Mouse (Mus musculus): ENCODE data around the gene Zfp663.

The Zfp663 gene

GRCm38 (mm10) chr2:165368496-165368895 is at the start of gene Zfp663:
Gene Zfp663 (minus strand): TSS chr2:165368729.
- DNase-seq (ENCODE audit: extremely low read depth, low read depth): no peak

- no peak for DNase-seq (ENCODE audit: extremely low read depth, low read depth)
Measured at GRCm38 (mm10) chr2:165417291-165417690, 48.8 kb upstream of the Zfp663 start.

- DNase-seq (ENCODE audit: extremely low read depth, low read depth): no peak
Measured at GRCm38 (mm10) chr2:165415795-165416194, 47.3 kb upstream of the Zfp663 start.

GRCm38 (mm10) chr2:165415141-165415721 is 46.7 kb upstream of the Zfp663 start:
- no peak for DNase-seq (ENCODE audit: extremely low read depth, low read depth)

GRCm38 (mm10) chr2:165414321-165414720 is 45.8 kb upstream of the Zfp663 start:
- DNase-seq (ENCODE audit: extremely low read depth, low read depth): no peak

- DNase-seq (ENCODE audit: extremely low read depth, low read depth): no peak
Measured at GRCm38 (mm10) chr2:165413884-165414283, 45.4 kb upstream of the Zfp663 start.

GRCm38 (mm10) chr2:165407700-165408301 is 39.3 kb upstream of the Zfp663 start:
- DNase-seq (ENCODE audit: extremely low read depth, low read depth): peak; percentile 43

GRCm38 (mm10) chr2:165405351-165405750 is 36.8 kb upstream of the Zfp663 start:
- no peak for DNase-seq (ENCODE audit: extremely low read depth, low read depth)

- DNase-seq (ENCODE audit: extremely low read depth, low read depth): no peak
Measured at GRCm38 (mm10) chr2:165404951-165405350, 36.4 kb upstream of the Zfp663 start.

GRCm38 (mm10) chr2:165398164-165398785 is 29.7 kb upstream of the Zfp663 start:
- no peak for DNase-seq (ENCODE audit: extremely low read depth, low read depth)

GRCm38 (mm10) chr2:165397502-165398163 is 29.1 kb upstream of the Zfp663 start:
- DNase-seq (ENCODE audit: extremely low read depth, low read depth): no peak

- DNase-seq (ENCODE audit: extremely low read depth, low read depth): no peak
Measured at GRCm38 (mm10) chr2:165396831-165397501, 28.4 kb upstream of the Zfp663 start.

- no peak for DNase-seq (ENCODE audit: extremely low read depth, low read depth)
Measured at GRCm38 (mm10) chr2:165392156-165392555, 23.6 kb upstream of the Zfp663 start.

- DNase-seq (ENCODE audit: extremely low read depth, low read depth): no peak
Measured at GRCm38 (mm10) chr2:165391561-165391960, 23.0 kb upstream of the Zfp663 start.

GRCm38 (mm10) chr2:165389299-165389952 is 20.9 kb upstream of the Zfp663 start:
- no peak for DNase-seq (ENCODE audit: extremely low read depth, low read depth)

- no peak for DNase-seq (ENCODE audit: extremely low read depth, low read depth)
Measured at GRCm38 (mm10) chr2:165387844-165388495, 19.4 kb upstream of the Zfp663 start, which contains the start of gene Zfp334. Gene Zfp334 (minus strand): TSS chr2:165388259.

GRCm38 (mm10) chr2:165387370-165387769 is 18.8 kb upstream of the Zfp663 start:
- DNase-seq (ENCODE audit: extremely low read depth, low read depth): no peak

- DNase-seq (ENCODE audit: extremely low read depth, low read depth): no peak
Measured at GRCm38 (mm10) chr2:165380050-165380449, 11.5 kb upstream of the Zfp663 start.

GRCm38 (mm10) chr2:165376001-165376400 is 7.5 kb upstream of the Zfp663 start:
- DNase-seq (ENCODE audit: extremely low read depth, low read depth): peak; percentile 66

- no peak for DNase-seq (ENCODE audit: extremely low read depth, low read depth)
Measured at GRCm38 (mm10) chr2:165375478-165375877, 6.9 kb upstream of the Zfp663 start.

GRCm38 (mm10) chr2:165371066-165371465 is 2.5 kb upstream of the Zfp663 start:
- DNase-seq (ENCODE audit: extremely low read depth, low read depth): peak; percentile 46
